Mouse (Mus musculus) embryo, embryonic 10 days (tissue): Measurements from ENCODE around the gene Gap43.
"Not testable (repeated sequence)": the region's sequence is repeated elsewhere in the genome, so short reads cannot be mapped to it uniquely, and the experiment has no call there.

Experiments
- DNase-seq: peaks from one replicate; pipeline ENCODE4 v3.0.0-alpha.2; 2015; ENCODE audit warnings: low spot score

Gap43 gene

DNA sequence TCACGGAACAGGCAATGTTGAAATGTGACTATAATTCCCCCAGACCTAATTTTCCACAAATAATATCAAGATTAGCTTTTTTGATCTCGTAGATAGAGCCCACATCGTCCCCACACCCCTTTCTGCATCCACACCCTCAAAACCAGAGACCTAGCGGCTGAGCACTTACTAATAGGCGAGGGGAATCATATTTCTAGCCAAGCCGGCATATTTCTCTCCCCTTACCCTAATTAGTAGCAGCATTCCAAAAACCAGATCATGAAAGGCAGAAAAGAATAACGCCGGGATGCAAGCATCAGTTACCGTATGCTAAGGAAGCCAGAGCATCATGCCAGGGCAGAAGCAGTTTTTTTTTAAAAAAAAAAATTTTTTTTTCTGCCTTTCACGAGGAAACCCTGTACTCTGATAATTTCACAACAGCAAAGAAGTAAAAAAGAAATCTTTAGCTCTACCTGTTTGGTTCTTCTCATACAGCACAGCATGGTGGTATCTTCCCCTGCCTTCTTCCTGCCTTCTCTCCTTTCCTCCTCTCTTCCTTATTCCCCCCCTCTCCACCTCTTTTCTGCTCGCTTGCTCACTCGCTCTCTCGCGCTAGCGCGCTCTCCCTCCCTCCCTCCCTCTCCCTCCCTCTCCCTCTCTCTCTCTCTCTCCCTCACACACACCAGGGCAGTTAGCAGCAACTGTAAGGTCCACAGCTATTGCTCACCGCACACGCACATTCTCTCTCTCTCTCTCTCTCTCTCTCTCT is at the start of gene Gap43:
TSS of gene Gap43 (minus strand) at position 631 of the 748 bp plus-strand sequence.
- peak; percentile 53 for DNase-seq

DNA sequence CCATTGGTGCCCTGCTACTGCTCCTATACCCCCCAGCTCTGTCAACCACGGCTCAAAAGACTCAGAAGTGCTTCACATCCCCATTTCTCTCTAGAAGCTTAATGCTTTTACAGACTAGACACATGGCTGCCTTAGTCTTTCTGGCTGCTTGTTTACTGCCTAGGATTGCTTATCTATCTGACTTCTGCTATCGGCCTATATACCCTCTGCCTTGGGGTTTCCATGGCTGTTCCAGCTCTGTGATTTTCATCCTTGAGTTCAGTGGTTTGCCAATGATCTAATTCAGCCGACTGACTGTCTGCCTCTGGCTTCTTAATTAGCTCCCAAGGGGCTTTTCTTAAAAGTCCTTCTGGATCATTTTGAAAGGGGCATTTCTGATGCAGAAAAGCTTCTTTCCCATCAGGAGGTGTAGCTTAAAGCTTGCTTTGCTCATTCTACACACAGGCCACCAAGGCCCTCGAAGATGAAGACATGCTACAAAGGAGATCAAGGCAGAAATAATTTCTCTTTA is 40.9 kb upstream of the Gap43 start:
- DNase-seq = no peak

- DNase-seq = no peak
These were observed 40.2 kb upstream of the Gap43 start for GRCm38 (mm10) chr16:42380641-42381040.

GRCm38 (mm10) chr16:42370148-42370547 is 29.7 kb upstream of the Gap43 start:
- DNase-seq = no peak

DNA sequence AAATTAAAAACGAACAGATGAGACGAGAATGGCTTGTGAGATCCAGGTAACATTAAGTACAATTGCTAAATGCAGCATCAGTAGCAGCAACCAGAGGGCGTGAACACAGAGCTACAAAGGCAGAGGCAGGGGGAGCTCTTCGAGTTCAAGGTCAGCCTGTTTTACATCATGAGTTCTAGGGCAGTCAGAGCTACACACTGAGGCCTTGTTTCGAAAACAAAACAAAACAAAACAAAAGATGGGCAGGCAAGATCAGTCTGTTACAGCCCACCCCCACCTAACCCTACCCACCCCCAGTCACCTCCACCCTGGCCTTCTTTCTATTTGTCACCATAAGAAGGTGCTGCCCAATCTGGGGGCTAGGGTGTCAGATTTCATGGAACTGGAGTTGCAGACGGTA is 28.9 kb upstream of the Gap43 start:
- DNase-seq = no peak

- no peak for DNase-seq
These were observed 19.6 kb upstream of the Gap43 start for GRCm38 (mm10) chr16:42360061-42360460.

DNA sequence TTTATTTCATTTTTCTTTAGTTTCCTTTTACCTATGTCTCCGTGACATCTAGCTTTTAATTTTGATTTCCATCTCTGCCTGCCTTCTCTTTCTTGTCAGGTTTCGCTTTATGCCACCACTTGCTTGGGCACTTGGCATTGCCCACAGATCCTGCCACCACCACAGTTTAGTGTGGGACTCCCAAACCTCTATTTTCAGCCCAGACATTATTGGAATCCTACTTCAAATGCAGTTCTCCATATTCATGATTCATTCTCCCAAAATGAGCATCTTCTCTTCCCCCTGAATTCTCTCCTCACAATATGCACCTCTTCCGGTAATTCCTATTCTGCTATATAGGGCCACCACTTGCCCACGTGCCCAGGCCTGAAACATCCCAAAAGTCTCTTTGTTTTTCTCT is 17.6 kb upstream of the Gap43 start:
- DNase-seq = no peak

- DNase-seq = no peak
These were observed 9.6 kb upstream of the Gap43 start for GRCm38 (mm10) chr16:42350076-42350475.

DNA sequence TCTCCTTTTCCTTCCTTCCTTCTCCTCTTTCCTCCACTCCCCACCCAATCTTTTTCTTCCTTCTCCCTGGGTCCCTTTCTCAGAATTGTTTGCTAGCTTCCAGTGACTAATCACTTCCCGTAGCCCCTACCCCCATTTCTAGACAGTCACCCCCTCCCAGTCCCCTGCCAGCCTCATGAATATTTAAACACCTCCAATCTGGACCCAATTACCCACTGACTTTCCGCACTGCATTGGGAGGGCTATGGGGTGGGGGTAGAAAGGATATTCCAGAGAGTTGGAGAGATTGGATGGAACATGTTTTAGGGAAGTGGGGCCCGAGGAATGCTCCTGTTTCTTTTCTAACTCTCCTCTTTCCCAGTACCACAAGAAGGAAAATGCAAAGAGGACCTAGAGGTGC is 414 bp upstream of the Gap43 start:
- not testable (repeated sequence) for DNase-seq

DNA sequence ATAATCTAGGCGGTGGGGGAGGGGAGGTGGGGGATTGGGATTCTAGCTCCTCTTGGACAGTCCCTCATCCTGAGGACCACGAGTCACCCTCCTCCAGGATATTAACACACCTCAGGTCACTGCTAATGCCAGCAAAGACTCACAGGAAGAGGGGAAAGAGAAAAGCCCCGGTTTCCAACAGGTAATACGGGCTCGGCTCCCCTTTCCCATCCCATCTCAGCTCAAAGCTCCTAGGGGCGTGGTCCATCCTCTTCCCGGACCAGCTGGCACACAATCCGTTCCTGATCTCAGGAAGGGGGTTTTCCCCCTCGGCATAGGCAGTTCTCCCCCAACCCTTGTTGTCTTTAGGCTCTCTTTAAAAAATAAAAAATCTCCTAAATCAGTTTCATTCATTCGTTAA is 939 bp downstream of the Gap43 start:
- DNase-seq = peak; percentile 65

GRCm38 (mm10) chr16:42338987-42339386 is 1.5 kb downstream of the Gap43 start:
- no peak for DNase-seq

DNA sequence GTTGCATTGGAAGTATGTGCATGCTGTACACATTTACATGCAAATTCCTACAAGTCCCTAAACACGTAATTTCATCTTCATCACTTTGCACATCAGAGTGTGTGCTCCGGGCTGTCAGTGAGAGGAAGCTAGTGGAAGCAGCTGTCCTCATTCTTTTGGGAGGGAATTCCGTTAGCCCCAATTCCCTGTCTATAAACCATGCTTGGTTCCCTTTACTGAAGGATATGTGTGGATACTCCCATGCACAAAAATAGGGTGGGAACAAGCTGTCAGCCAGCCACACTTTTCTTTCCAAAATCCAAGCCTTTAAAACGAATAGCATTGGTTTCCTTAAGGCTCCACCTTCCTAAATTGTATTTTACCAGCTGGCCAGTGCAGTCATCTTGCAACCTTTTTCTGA is 2.1 kb downstream of the Gap43 start:
- no peak for DNase-seq

DNA sequence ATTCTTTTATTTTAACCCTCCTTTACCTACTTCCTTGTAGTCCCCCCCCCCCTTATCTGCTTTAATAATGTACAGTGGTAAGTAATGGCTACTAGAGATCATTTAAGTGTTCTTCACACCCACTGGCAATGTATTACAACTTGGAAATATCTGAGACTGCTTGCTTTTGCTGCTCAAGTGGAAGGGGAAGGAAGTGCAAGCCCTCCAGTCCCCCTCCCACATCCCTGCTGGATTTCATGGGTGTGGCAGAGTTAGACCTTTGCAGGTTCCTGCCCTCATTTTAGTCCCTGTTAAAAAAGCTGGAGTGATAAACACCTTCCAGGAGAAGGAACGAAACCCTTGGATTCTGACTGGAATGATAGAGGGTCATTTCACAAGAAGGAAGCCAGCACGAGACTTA is 2.8 kb downstream of the Gap43 start:
- DNase-seq = no peak

DNA sequence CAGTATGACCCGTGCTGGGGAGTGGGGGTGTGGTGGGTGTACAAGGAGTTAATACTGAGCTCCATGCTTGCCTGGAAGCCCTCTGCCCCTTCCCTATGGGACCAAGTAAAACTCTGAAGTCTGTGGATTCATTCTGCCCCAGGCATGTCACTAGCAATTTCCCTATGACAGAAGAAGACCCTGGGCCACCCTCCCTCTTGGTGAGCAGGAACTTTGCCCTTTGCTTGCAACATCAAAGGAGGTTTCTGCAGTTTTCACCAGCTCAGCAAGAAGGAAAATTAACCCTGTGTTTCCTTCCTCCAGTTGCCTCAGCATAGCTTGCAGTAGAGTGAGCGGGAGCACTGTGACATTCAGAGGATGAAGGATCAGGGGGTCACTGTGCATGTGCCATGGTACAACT is 3.8 kb downstream of the Gap43 start:
- DNase-seq = peak; percentile 77

GRCm38 (mm10) chr16:42332321-42332720 is 8.1 kb downstream of the Gap43 start:
- peak; percentile 38 for DNase-seq

- DNase-seq = no peak
These were observed 14.3 kb downstream of the Gap43 start for GRCm38 (mm10) chr16:42326191-42326590.

DNA sequence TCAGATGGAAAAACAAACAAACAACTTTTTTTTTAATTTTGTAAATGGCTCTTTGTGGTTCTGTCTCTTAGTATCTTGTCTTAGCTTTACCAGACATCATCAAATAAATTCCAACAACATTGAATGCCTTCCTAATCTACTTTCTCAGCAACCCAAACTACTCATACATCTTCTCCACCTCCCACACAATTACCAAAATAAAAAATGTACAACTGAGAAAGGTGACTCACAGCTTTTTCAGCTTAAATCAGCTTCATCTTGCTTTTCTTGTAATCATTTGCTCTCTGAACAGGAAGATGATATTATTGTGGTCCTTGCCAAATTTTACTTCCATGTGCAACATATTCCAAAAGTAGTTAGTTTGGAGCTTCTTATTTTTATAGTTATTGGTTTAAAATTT is 14.9 kb downstream of the Gap43 start:
- no peak for DNase-seq

DNA sequence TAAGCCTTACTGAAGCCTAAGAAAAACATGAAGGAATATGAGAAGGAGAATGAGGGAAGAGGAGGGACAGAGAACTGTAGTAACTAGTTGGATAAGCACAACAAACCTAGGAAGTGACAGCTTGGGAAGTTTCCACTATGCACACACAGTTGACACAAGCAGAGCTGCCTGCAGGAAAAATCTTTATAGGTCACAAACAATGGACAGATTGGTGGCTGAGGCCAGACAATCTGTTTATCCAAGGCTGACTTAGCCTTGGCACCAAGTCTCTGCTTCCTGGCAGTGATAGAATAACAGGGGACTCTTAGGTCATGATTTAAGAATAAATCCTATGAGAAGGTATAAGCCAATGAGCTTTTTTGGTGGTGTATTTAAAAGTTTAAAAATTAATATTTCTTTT is 20.6 kb downstream of the Gap43 start:
- no peak for DNase-seq

- DNase-seq = no peak
These were observed 21.1 kb downstream of the Gap43 start for GRCm38 (mm10) chr16:42319365-42319764.

DNA sequence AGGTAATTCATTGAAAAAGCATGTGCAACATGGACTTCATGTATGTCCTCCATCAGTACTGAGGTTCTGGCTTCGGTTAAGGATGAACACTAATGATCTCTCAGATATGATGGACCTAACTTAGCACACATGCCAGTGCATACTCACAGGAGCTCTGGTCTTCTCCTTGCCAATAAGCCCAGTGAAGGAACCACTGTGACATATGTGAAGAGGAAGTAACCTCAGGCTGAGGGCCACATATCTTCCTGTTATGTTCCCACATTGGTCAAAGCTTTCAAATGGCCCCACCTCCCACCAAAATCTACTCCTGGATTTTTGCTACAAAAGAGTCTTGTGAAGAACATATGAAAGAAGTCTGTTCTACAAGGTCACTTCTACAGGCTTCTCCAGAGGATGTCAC is 28.3 kb downstream of the Gap43 start:
- no peak for DNase-seq

- no peak for DNase-seq
These were observed 31.7 kb downstream of the Gap43 start for GRCm38 (mm10) chr16:42308761-42309160.

- peak; percentile 86 for DNase-seq
These were observed 34.3 kb downstream of the Gap43 start for GRCm38 (mm10) chr16:42305934-42306701.

DNA sequence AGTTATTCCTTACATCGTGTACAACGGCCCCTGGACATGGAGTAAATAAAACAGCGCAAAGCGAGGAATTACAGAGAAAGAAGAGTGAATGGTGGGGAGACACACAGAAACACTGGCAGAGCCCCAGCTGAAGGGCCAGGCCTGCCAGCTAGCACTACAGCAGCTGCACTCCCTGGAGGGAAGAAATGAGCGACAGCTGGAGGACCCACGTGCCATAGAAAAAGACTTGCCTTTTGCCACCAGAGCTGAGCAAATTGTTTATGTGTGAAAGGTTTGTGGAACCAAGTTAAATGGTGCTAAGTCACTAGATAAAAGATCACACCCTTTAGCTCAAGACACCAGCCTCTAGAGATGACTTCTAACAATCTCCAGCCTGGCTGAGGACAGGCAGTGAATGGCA is 37.0 kb downstream of the Gap43 start:
- DNase-seq = peak; percentile 9
